Mouse (Mus musculus) cerebellum, adult 11-12 months (tissue): ENCODE measurements around the gene Ifitm10.
A peak's percentile ranks its signal among the peaks of the same experiment; 100 is the strongest.
"Not testable (repeated sequence)": the region's sequence is repeated elsewhere in the genome, so short reads cannot be mapped to it uniquely, and the experiment has no call there.

Experiments
- DNase-seq: peaks from one replicate; pipeline ENCODE4 v3.0.0; 2022

The Ifitm10 gene

DNA sequence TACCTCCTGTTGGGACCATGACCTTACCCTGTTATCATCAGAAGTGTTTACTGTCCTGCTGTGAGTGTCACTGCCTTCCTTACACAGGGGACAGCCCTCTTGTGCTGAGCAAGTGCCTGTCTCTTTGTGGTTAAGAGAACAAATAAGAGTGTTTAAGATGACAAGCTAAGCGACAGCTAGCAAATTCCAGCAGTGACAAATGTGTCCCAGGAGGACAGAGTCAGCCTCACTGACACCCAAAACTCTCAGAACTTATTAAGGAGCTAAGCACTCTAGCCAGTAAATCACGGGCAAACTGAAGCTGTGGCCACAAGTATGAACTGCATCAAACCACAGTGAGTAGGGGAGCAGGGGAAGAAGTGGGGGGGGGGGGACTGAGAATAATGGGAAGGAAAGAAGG lies 52.6 kb downstream of the Ifitm10 start:
- DNase-seq: no peak

GRCm38 (mm10) chr7:142319124-142319523 lies 54.4 kb downstream of the Ifitm10 start:
- no peak for DNase-seq

- DNase-seq: no peak
Observed at GRCm38 (mm10) chr7:142317216-142317615, 56.3 kb downstream of the Ifitm10 start.

DNA sequence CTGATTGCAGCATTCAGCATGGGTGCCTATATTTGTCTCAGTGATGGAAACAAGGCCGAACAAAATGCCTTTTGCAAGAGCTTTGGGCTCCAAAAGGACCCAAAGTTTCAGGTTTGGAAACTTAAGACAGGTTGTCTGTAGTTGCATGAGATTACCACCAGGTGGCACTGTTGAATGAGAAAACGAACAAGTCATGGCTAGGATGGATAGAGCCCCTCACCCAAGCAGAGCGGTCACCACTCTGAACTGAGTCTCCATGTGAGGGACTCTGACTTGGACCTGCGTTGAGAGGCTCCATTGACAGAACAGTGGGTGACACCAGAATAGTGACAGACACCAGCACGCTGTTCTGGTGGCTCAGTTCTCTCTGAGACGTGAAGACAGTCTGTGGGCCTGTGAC lies 57.0 kb downstream of the Ifitm10 start:
- DNase-seq: no peak

DNA sequence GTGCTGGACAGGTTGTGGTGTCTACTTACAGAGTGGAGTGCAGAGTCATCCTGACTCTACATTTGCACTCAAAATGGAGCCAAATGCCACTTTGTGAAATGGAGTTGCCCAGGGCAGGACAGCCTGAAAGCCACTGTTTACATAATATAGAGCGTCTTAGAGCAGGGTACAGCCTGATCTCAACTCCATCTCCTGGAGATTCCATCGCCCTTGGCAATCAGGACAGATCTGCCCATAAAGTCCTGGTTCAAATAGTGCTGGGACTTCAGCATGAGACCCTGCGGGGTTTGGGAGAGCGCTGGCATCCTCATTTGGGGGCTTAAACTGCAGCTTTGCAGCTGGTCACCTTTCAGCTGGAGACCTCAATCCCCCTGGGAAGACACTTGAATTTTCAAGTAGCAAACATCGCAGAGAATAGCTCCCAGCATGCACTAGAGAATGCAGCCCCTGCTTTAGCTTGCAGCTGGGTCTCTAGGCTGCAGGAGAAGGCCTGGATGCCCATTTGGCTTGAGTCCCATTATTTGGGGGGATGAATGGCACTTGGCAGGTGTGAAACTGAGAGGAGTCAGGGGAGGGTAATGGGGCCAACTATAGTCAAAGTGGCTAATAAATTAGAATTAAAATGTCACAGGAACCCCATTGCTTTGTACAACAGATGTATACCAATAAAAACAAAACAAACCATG lies 58.8 kb downstream of the Ifitm10 start:
- DNase-seq: no peak

- not testable (repeated sequence) for DNase-seq
Observed at GRCm38 (mm10) chr7:142303929-142304328, 69.6 kb downstream of the Ifitm10 start.

DNA sequence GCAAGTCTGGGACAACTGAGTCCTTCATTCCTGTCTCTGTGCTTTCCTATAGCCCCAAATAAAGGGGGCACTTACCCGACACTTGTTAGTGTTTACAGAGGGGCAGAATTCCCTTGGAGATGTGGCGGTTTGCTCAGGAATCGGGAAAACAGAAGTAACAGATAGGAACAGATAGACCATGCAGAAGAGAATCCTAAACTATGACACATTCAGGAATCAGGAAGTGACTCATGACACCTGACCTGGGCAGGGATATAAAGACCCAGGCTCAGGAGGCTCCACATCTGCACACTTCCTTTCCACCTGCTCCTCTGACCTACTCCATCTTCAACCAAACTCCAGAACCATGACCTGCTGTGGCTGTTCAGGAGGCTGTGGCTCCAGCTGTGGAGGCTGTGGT lies 70.3 kb downstream of the Ifitm10 start, which contains the start of gene Krtap5-4:
Gene Krtap5-4 (plus strand): TSS at position 301 of the 400 bp plus-strand sequence.
- no peak for DNase-seq

DNA sequence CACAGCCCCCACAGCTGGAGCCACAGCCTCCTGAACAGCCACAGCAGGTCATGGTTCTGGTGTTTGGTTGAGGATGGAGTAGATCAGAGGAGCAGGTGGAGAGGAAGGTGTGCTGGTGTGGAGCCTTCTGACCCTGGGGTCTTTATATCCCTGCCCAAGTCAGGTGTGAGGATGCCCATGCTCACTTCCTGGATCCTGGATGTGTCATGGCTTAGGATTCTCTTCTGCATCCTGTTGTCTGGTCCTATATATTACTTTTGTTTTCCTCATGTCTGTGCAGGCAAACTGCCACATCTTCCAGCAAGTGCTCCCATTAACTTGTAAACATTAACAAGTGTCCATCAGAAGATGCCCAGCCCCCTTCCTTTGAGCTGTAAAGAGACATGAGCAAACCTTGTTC lies 76.5 kb downstream of the Ifitm10 start, which contains the start of gene Krtap5-1:
Gene Krtap5-1 (minus strand): TSS at position 101 of the 400 bp plus-strand sequence.
- not testable (repeated sequence) for DNase-seq

DNA sequence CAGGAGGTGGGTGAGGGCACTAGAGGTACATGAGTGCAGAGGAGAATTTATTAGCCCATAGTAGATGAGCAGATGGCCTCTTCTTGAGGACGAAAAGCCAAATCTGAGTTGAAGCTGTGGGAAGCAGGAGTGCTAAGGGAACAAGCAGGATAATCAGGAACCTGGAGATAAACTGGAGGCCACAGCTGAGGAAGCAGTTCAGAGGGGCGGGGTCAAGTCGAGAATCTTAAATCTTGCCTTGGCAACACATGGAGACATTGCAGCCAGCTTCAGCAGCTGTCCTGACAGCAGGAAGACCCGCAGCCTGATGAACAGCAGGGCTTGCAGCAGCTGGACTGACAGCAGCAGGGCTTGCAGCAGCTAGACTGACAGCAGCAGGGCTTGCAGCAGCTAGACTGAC lies 77.4 kb downstream of the Ifitm10 start:
- not testable (repeated sequence) for DNase-seq

DNA sequence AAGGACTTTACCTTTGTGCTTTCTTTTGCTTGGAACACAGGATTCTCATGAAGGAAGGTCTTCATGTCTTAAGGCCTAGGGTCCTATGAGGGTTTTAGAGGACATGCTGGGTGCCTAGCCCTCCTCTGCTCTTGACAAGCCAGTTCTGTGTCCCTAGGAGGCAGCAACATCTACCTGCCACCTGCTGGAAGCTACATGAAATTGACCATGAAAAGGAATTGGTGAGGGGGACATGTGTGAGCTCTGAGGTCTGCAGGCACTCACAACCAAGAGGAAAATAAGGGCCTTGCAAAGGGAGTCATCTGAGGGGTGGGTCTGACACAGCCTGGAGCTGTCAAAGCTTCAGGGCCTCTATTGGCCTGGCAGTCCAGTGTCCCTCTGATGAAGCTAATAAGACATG lies 78.1 kb downstream of the Ifitm10 start:
- no peak for DNase-seq

DNA sequence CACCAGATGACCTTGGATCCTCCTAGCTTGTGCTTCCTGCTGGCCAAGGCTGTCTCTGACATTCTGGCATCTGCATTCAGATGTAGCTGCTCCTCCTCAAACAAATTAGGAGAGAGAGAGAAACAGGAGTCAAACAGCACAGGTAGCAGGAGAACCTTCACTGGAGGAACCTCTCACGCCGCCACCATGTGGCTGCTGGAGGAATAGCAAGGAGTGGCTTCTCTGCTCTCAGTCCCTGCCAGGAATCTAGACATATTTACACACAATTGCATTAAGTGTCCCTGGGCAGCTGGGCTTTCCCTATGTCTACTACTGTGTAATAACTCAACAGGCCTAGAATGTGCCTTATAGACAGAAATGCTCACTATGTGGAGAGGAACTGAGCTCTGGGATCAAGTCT lies 79.7 kb downstream of the Ifitm10 start:
- DNase-seq: not testable (repeated sequence)

DNA sequence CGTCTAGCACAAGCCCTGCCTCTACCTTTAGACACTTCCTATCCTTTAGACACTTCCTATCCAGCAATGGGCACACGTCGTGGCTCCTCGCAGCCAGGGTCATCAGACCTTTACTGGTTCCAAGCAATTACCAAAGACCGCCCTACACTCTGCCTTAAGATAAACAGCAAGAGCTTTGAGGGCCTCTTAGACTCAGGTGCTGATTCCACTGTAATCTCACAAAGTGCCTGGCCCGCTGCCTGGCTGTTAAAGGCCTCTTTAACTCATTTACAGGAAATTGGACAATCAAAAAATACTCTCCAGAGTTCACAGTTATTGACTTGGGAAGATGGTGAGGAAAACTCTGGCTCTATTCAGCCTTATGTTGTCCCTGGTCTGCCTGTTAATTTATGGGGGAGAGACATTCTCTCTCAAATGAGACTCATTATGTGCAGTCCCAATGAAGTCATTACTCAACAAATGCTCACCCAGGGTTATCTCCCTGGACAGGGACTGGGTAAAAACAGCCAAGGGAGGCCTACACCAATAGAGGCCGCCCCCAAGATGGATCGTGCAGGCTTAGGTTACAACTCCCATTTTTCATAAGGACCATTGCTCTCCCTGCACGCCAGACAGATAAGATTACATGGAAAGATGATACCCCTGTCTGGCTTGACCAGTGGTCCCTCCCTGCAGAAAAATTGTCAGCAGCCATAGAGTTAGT lies 87.5 kb downstream of the Ifitm10 start:
- DNase-seq: not testable (repeated sequence)

DNA sequence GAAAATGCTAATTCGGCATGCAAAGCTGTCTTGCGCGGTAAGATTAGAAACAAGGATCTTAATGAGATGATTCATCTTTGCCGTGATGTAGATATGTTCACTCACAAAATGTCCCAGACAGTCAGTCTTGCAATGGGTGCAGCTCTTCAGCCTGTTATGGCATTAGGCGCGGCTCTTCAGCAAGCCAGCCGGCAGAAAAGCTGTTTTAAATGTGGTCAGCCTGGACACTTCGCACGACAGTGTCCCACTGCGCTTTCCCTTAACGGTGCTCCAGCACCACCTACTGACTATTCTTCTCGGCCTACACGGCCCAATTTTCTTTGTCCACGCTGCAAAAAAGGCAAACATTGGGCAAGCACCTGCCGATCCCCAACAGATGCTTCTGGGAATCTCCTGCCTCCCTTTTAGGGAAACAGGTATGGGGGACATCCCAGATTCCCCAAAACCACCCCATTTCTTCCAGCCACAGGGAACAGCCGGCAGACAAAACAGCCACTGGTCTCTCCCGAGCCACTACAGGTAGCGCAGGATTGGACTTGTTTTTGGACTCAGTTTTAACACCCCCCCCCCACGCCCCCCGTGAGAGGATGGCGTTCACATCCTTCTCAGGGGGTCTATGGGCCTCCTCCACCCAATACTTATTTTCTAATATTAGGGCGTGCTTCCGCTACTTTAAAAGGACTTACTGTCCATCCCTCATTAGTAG lies 88.3 kb downstream of the Ifitm10 start:
- peak; percentile 44 for DNase-seq

GRCm38 (mm10) chr7:142284615-142285080 lies 88.9 kb downstream of the Ifitm10 start:
- peak; percentile 86 for DNase-seq

- peak; percentile 34 for DNase-seq
Observed at GRCm38 (mm10) chr7:142284023-142284591, 89.4 kb downstream of the Ifitm10 start.

GRCm38 (mm10) chr7:142282847-142283246 lies 90.7 kb downstream of the Ifitm10 start:
- not testable (repeated sequence) for DNase-seq

- DNase-seq: not testable (repeated sequence)
Observed at GRCm38 (mm10) chr7:142279291-142279690, 94.3 kb downstream of the Ifitm10 start.

DNA sequence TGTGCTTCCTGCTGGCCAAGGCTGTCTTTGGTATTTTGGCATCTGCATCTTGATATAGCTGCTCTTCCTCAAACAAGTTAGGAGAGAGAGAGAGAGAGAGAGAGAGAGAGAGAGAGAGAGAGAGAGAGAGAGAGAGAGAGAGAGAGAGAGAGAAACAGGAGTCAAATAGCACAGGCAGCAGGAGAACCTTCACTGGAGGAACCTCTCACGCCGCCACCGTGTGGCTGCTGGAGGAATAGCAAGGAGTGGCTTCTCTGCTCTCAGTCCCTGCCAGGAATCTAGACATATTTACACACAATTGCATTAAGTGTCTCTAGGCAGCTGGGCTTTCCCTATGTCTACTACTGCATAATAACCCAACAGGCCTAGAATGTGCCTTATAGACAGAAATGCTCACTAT lies 95.4 kb downstream of the Ifitm10 start:
- peak; percentile 37 for DNase-seq
